23 mouse cellular contexts compared by ENCODE assay signal in the genomic region with DNA sequence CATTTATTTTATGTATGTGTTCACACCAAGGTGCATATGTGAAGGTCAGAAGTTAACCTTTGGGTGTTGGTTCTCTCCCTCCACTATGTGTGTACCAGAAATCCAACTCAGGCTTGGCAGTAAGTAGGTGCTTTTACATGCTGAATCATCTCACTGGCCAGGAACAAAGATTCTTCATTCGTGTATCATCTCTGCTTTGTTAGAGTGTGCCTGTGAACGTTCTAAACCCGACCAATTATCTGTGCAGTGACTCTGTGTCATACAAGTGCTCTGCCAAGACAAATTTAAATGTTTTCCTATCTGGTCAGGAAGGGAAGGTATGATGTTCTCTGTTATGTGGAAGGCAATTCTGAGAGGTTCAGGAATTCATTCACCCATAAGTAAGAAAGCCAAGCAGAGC. TPM values are rescaled to one million over a fixed set of nuclear protein-coding genes. Genes with fewer than 3 reads are reported as not detected.
"Had no signal": no experiment of that assay in that cellular context is flagged by ENCODE, and none has a peak within 500 bp of the region (broad histone marks: within the 10 kb centered on the region; RNA-seq: fewer than 3 reads in every experiment).

No protein-coding gene starts in this region.

- H3K9me3 ChIP-seq: limb, embryonic 15.5 days; liver, embryonic 12.5 days; lung, embryonic 15.5 days; megakaryocyte, embryonic 14.5 days; midbrain, embryonic 13.5 days had no signal

- H3K4me3 ChIP-seq: limb, embryonic 15.5 days; liver, embryonic 12.5 days; lung, embryonic 15.5 days; megakaryocyte, embryonic 14.5 days; midbrain, embryonic 13.5 days had no signal

- H3K27ac ChIP-seq: limb, embryonic 15.5 days; liver, embryonic 12.5 days; lung, embryonic 15.5 days; macrophage; midbrain, embryonic 13.5 days had no signal

- H3K9ac ChIP-seq: limb, embryonic 15.5 days; liver, embryonic 12.5 days; lung, embryonic 15.5 days; midbrain, embryonic 13.5 days had no signal

- H3K4me2 ChIP-seq: limb, embryonic 15.5 days; liver, embryonic 12.5 days; lung, embryonic 15.5 days; midbrain, embryonic 13.5 days had no signal

- DNase-seq: kidney, adult 2 months; kidney, postnatal 36 days; right cerebral cortex, adult 18-20 months; right cerebral cortex, postnatal 25 days; thymus, postnatal 36 days had no signal

- H3K4me1 ChIP-seq: limb, embryonic 15.5 days; liver, embryonic 12.5 days; lung, embryonic 15.5 days; megakaryocyte, embryonic 14.5 days had no signal

- H3K27me3 ChIP-seq: limb, embryonic 15.5 days; liver, embryonic 12.5 days; lung, embryonic 15.5 days; megakaryocyte, embryonic 14.5 days; midbrain, embryonic 13.5 days had no signal

- ATAC-seq: liver, embryonic 12.5 days; midbrain, embryonic 13.5 days had no signal

- H3K36me3 ChIP-seq: liver, embryonic 12.5 days had no signal

RNA-seq across cellular contexts. Expression of gene Olfr90, which starts 26.9 kb away (rescaled TPM):
- total RNA-seq: layer of hippocampus, adult 18-20 months; left cerebral cortex, adult 8-10 months; left cerebral cortex, postnatal 25 days; midbrain, postnatal 0 days had no signal
- polyA plus RNA-seq: kidney, adult 2 months; kidney, embryonic 16.5 days; limb, embryonic 11.5 days; limb, embryonic 15.5 days; liver, embryonic 12.5 days; liver, embryonic 16.5 days; lung, embryonic 15.5 days; macrophage; midbrain, embryonic 13.5 days; midbrain, postnatal 0 days; small intestine, adult 2 months; stomach, embryonic 16.5 days; thymus, postnatal 0 days had no signal

RNA-seq across cellular contexts. Expression of gene Olfr91, which starts 36.6 kb away (rescaled TPM):
- total RNA-seq: layer of hippocampus, adult 18-20 months; layer of hippocampus, postnatal 14 days; left cerebral cortex, adult 8-10 months; left cerebral cortex, postnatal 25 days; midbrain, postnatal 0 days had no signal
- polyA plus RNA-seq: kidney, adult 2 months; kidney, embryonic 16.5 days; limb, embryonic 11.5 days; limb, embryonic 15.5 days; liver, embryonic 12.5 days; liver, embryonic 16.5 days; lung, embryonic 15.5 days; macrophage; midbrain, embryonic 13.5 days; midbrain, postnatal 0 days; small intestine, adult 2 months; stomach, embryonic 16.5 days; thymus, postnatal 0 days had no signal

RNA-seq across cellular contexts. Expression of gene Mog, which starts 38.2 kb away (rescaled TPM):
- total RNA-seq: midbrain, postnatal 0 days had no signal
- polyA plus RNA-seq: kidney, adult 2 months; limb, embryonic 15.5 days; liver, embryonic 12.5 days; liver, embryonic 16.5 days; macrophage; small intestine, adult 2 months; stomach, embryonic 16.5 days; thymus, postnatal 0 days had no signal

RNA-seq across cellular contexts. Expression of gene Olfr92, which starts 58.5 kb away (rescaled TPM):
- total RNA-seq: layer of hippocampus, adult 18-20 months; layer of hippocampus, postnatal 14 days; left cerebral cortex, adult 8-10 months; left cerebral cortex, postnatal 25 days; midbrain, postnatal 0 days had no signal
- polyA plus RNA-seq: kidney, adult 2 months; kidney, embryonic 16.5 days; limb, embryonic 11.5 days; limb, embryonic 15.5 days; liver, embryonic 12.5 days; liver, embryonic 16.5 days; lung, embryonic 15.5 days; macrophage; midbrain, embryonic 13.5 days; midbrain, postnatal 0 days; neural tube, embryonic 14.5 days; small intestine, adult 2 months; stomach, embryonic 16.5 days; thymus, postnatal 0 days had no signal
